12 mouse cellular contexts compared by ENCODE assay signal in genomic region chr8:114936887-114937286, GRCm38 (mm10).
A peak's percentile ranks its signal among the peaks of the same experiment; 100 is the strongest.
DNase-seq lines count a peak whose midpoint lies in the region; ATAC-seq lines count a peak whose summit lies in the region.
"Had no signal": no experiment of that assay in that cellular context is flagged by ENCODE, and none has a peak within 500 bp of the region (broad histone marks: within the 10 kb centered on the region; RNA-seq: fewer than 3 reads in every experiment).

No protein-coding gene starts in this region.

- DNase-seq in lung, postnatal 14 days, result peak; percentile 5
- no peak for DNase-seq in lung, postnatal 4 days
- peak; percentile 49 for DNase-seq in fibroblast of lung, adult 2 months (ENCODE audit: low read depth)
- DNase-seq in hindbrain, embryonic 11.5 days (ENCODE audit: low spot score), result peak; percentile 26
- peak; percentile 97 for DNase-seq in retina, postnatal 1 day
- no peak for DNase-seq in gastrocnemius, adult 18-20 months (ENCODE audit: low spot score)
- DNase-seq: adrenal gland, postnatal 10 days had no signal

- WGBS in hindbrain, embryonic 11.5 days, result 23% methylated on average over 10 of the region's 10 CpGs

- H3K4me2 ChIP-seq in hindbrain, embryonic 11.5 days (replicated peaks; ENCODE audit: low read depth, low read length), result no peak overlapping the region
- H3K4me2 ChIP-seq: heart, embryonic 13.5 days; liver, embryonic 15.5 days; neural tube, embryonic 13.5 days had no signal

- no peak overlapping the region for H3K27ac ChIP-seq in hindbrain, embryonic 11.5 days (ENCODE audit: low read depth, low read length)
- H3K27ac ChIP-seq: heart, embryonic 13.5 days; liver, embryonic 15.5 days; neural tube, embryonic 13.5 days had no signal

- H3K36me3 ChIP-seq in hindbrain, embryonic 11.5 days (ENCODE audit: control insufficient read depth, insufficient read depth, low read length), result no peaks in the 10 kb centered on the region
- H3K36me3 ChIP-seq: heart, embryonic 13.5 days; liver, embryonic 15.5 days; neural tube, embryonic 13.5 days had no signal

- no peak for ATAC-seq in hindbrain, embryonic 11.5 days (ENCODE audit: low FRiP score)
- no peak for ATAC-seq in erythroblast, adult 5-6 weeks (replicated peaks; ENCODE audit: low FRiP score, poor library complexity, severe bottlenecking)
- ATAC-seq in erythroid progenitor cell, adult 5-6 weeks (replicated peaks; ENCODE audit: low FRiP score, poor library complexity, severe bottlenecking), result no peak

- H3K27me3 ChIP-seq in hindbrain, embryonic 11.5 days (ENCODE audit: control insufficient read depth, insufficient read depth, low read length), result no peaks in the 10 kb centered on the region
- H3K27me3 ChIP-seq: heart, embryonic 13.5 days; liver, embryonic 15.5 days; neural tube, embryonic 13.5 days had no signal

- H3K9me3 ChIP-seq in hindbrain, embryonic 11.5 days (ENCODE audit: control insufficient read depth, low read length), result no peaks in the 10 kb centered on the region
- H3K9me3 ChIP-seq: liver, embryonic 15.5 days; neural tube, embryonic 13.5 days had no signal

- H3K4me3 ChIP-seq in hindbrain, embryonic 11.5 days (ENCODE audit: low read depth, low read length), result no peak overlapping the region
- H3K4me3 ChIP-seq: heart, embryonic 13.5 days; liver, embryonic 15.5 days; neural tube, embryonic 13.5 days had no signal

- 0 out of 2 replicates have a peak, but pooled peaks cover 2% of the 10 kb centered on the region for H3K4me1 ChIP-seq in hindbrain, embryonic 11.5 days (replicated peaks; ENCODE audit: control insufficient read depth, insufficient read depth, low read length)
- H3K4me1 ChIP-seq: liver, embryonic 15.5 days had no signal

- H3K9ac ChIP-seq in hindbrain, embryonic 11.5 days (ENCODE audit: low read depth, low read length), result no peak overlapping the region
- H3K9ac ChIP-seq: heart, embryonic 13.5 days; liver, embryonic 15.5 days; neural tube, embryonic 13.5 days had no signal

Comparison
In these comparisons a context has a peak if more than half of its experiments do, and no peak if none do; other contexts are left out.
1. DNase-seq: peak in lung, postnatal 14 days (single experiment), fibroblast of lung, adult 2 months (single experiment), hindbrain, embryonic 11.5 days (single experiment) and retina, postnatal 1 day (single experiment); none in lung, postnatal 4 days (0 of 2) and gastrocnemius, adult 18-20 months (single experiment).